Mouse (Mus musculus): ENCODE measurements around the gene Hyal3. TPM values are rescaled to one million over a fixed set of nuclear protein-coding genes. Genes with fewer than 3 reads are reported as not detected.

The Hyal3 gene
- polyA plus RNA-seq, 1 experiment from 2014 or later: 0.54 TPM

DNA sequence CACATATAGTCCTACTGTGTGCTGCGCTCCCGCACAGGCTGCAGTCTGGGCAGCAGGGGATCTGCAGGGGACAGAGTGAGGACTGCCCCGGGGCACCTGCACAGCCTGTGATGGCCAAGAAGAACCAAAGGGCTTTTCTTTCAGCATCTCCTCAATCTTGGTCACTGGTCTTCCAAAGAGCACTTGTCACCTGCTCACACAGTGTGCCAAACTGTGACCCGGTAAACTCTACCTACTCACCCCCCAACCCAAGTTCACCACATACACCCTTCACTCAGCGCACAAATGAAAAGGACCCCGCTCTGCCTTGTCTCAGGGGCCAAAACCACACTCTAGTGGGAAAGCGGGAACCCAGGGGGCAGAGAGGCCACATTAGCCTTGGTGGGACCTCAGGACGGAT lies 51.2 kb downstream of the Hyal3 start:
- Histone ChIP-seq H3K4me3 (ENCODE audit: low read length) (peak overlapping the region; percentile 82), H3K9ac (ENCODE audit: low read length) (peak overlapping the region; percentile 93), H3K36me3 (ENCODE audit: control insufficient read depth, insufficient read depth) (peaks cover 2% of the 10 kb centered on the region; the same call in 1 of the 2 replicates), H3K4me2 (ENCODE audit: low read depth, low read length) (peak overlapping the region; percentile 96), H3K9me3 (replicated peaks; ENCODE audit: control insufficient read depth, low read length) (no peaks in the 10 kb centered on the region), H3K4me1 (ENCODE audit: control insufficient read depth, insufficient read depth, low read length) (peaks cover 66% of the 10 kb centered on the region), H3K27me3 (ENCODE audit: control insufficient read depth, insufficient read depth, low read length) (no peaks in the 10 kb centered on the region), H3K27ac (ENCODE audit: low read length) (peak overlapping the region; percentile 95)
- 87% methylated on average over 8 of the region's 8 CpGs for WGBS
- ATAC-seq (replicated peaks; ENCODE audit: extremely low read depth, insufficient read depth, low FRiP score): no peak

DNA sequence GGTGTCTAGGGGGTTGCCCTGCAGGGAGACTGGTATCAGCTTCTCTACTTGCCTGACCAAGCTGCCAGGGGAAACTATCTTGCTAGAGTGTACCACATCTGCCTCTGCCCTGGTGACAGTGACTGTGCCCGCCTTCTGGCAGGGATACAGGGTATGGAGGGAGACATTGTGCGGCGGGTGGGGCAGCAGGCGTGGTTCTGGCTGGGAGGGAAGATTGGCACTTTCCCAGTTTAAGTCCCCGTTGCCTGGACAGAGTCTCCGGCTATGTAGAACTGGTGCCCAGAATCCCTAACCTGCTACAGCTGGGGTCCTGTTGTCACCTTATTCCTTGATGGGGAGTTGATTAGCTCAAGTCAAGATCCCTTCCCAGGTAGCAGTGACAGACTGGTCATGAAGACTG lies 51.9 kb downstream of the Hyal3 start:
- H3K27me3 ChIP-seq (ENCODE audit: control insufficient read depth, insufficient read depth, low read length): no peaks in the 10 kb centered on the region
- WGBS: 44% methylated on average over 6 of the region's 6 CpGs
- H3K4me3 ChIP-seq (ENCODE audit: low read length): peak overlapping the region; percentile 82
- H3K9ac ChIP-seq (ENCODE audit: low read length): peak overlapping the region; percentile 93
- H3K36me3 ChIP-seq (ENCODE audit: control insufficient read depth, insufficient read depth): peaks cover 2% of the 10 kb centered on the region; the same call in 1 of the 2 replicates
- H3K4me1 ChIP-seq (ENCODE audit: control insufficient read depth, insufficient read depth, low read length): peaks cover 60% of the 10 kb centered on the region
- no peak for ATAC-seq (replicated peaks; ENCODE audit: extremely low read depth, insufficient read depth, low FRiP score)
- H3K4me2 ChIP-seq (ENCODE audit: low read depth, low read length): peak overlapping the region; percentile 96
- H3K27ac ChIP-seq (ENCODE audit: low read length): peak overlapping the region; percentile 95
- no peaks in the 10 kb centered on the region for H3K9me3 ChIP-seq (replicated peaks; ENCODE audit: control insufficient read depth, low read length)

- H3K27me3 ChIP-seq (ENCODE audit: control insufficient read depth, insufficient read depth, low read length): no peaks in the 10 kb centered on the region
- H3K27ac ChIP-seq (ENCODE audit: low read length): peak overlapping the region; percentile 95
- peak overlapping the region; percentile 82 for H3K4me3 ChIP-seq (ENCODE audit: low read length)
- H3K9me3 ChIP-seq (replicated peaks; ENCODE audit: control insufficient read depth, low read length): no peaks in the 10 kb centered on the region
- WGBS: under 1% methylated on average over 31 of the region's 33 CpGs
- H3K4me1 ChIP-seq (ENCODE audit: control insufficient read depth, insufficient read depth, low read length): peaks cover 53% of the 10 kb centered on the region
- ATAC-seq (replicated peaks; ENCODE audit: extremely low read depth, insufficient read depth, low FRiP score): peak; percentile 28
- peak overlapping the region; percentile 93 for H3K9ac ChIP-seq (ENCODE audit: low read length)
- H3K4me2 ChIP-seq (ENCODE audit: low read depth, low read length): peak overlapping the region; percentile 96
- peaks cover 2% of the 10 kb centered on the region; the same call in 1 of the 2 replicates for H3K36me3 ChIP-seq (ENCODE audit: control insufficient read depth, insufficient read depth)
Observed at GRCm38 (mm10) chr9:107633091-107633660, 52.6 kb downstream of the Hyal3 start.

- Histone ChIP-seq H3K27me3 (ENCODE audit: control insufficient read depth, insufficient read depth, low read length) (no peaks in the 10 kb centered on the region), H3K36me3 (ENCODE audit: control insufficient read depth, insufficient read depth) (peaks cover 2% of the 10 kb centered on the region; the same call in 1 of the 2 replicates), H3K27ac (ENCODE audit: low read length) (peak overlapping the region; percentile 95), H3K4me1 (ENCODE audit: control insufficient read depth, insufficient read depth, low read length) (peaks cover 46% of the 10 kb centered on the region), H3K4me3 (ENCODE audit: low read length) (peak overlapping the region; percentile 82), H3K9ac (ENCODE audit: low read length) (peak overlapping the region; percentile 93), H3K4me2 (ENCODE audit: low read depth, low read length) (peak overlapping the region; percentile 96), H3K9me3 (replicated peaks; ENCODE audit: control insufficient read depth, low read length) (no peaks in the 10 kb centered on the region)
- 2% methylated on average over 15 of the region's 15 CpGs for WGBS
- no peak for ATAC-seq (replicated peaks; ENCODE audit: extremely low read depth, insufficient read depth, low FRiP score)
Observed at GRCm38 (mm10) chr9:107633661-107634405, 53.2 kb downstream of the Hyal3 start.

DNA sequence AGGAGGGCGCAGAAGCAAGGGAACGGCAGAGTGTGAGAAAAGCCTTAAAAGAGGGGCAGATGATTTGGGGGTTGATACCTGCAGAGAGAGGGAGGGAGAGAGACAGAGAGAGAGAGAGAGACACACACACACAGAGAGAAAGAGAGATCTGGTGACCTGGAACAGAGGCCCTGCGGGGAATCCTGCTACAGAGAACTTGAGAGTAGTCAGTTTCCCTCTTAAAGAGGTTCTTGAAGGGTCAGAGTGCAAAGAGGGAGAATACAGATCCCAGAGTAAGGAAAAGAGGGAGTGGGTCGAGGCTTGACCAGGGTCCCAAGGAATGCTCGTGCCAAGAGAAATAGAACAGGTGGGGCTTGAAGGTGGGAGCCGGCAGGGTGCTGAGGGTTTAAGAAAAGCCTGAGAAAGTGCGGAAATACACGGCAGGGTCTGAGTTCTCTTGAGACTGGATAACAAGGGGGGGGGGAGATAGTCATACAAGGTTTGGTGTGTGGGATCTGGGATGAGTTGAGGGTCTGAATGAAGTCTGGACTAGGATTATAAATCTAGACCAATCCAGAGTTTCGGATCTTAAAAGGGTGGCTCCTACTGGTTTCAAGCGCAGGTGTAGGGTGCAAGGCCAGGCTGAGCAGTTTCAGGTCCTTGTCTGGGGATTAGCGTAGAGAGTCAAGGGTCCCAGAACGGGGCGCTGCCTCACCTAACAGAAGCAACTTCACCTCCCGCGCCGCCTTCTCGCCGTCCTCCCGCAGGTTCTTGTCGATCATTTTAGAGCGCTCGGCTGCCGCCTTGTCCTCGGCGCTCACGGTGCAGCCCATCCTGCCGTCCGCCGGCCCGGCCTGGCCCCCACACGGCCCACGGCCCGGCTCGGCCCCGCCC lies 54.0 kb downstream of the Hyal3 start:
- Histone ChIP-seq H3K27ac (ENCODE audit: low read length) (peak overlapping the region; percentile 95), H3K9me3 (replicated peaks; ENCODE audit: control insufficient read depth, low read length) (no peaks in the 10 kb centered on the region), H3K36me3 (ENCODE audit: control insufficient read depth, insufficient read depth) (0 out of 2 replicates have a peak, but pooled peaks cover 2% of the 10 kb centered on the region), H3K4me1 (ENCODE audit: control insufficient read depth, insufficient read depth, low read length) (peaks cover 38% of the 10 kb centered on the region), H3K4me2 (ENCODE audit: low read depth, low read length) (peak overlapping the region; percentile 96), H3K9ac (ENCODE audit: low read length) (peak overlapping the region; percentile 93), H3K4me3 (ENCODE audit: low read length) (peak overlapping the region; percentile 82), H3K27me3 (ENCODE audit: control insufficient read depth, insufficient read depth, low read length) (no peaks in the 10 kb centered on the region)
- ATAC-seq (replicated peaks; ENCODE audit: extremely low read depth, insufficient read depth, low FRiP score): no peak
- WGBS: 1% methylated on average over 35 of the region's 35 CpGs

DNA sequence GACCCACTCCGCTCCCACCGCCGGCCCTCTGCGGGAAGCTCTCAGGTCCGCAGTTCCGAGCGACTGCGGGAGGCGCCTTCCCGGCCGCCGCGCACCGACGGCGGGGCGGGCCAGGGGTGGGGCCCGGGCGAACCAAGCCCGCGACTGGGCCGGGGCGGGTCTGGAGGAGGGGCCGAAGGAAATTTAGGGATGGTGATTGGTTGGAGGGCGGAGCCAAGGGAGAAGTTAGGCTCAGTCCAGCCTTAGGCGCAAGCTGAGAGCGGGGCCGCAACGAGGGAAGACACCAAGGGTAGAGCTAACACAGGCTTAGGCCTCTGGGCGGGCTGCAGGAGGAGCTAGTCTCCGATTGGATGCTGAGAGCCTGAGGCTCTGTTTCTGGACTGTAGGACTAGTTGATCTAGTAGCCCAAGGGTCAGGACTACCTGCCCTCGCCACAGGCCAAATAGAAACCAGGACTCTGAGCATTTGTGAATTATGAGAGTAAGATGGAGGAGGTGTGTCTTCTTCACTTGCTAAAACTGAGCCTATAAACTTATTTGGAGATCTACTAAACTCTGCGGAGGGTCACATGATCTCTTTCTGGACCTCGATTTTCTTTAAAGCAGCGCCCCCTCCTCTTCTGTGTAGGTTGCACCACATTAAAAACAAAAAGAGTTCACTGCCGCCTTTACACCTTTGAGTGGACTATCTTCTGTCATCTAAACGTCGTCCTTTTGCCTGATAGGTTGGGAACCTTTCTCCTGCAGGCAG lies 54.8 kb downstream of the Hyal3 start, which contains the start of gene Gnai2:
TSS of gene Gnai2 (minus strand) at position 89 of the 750 bp plus-strand sequence.
- peak within 1 kb of the TSS; percentile 96 for H3K4me2 ChIP-seq (ENCODE audit: low read depth, low read length)
- H3K9ac ChIP-seq (ENCODE audit: low read length): peak within 1 kb of the TSS; percentile 93
- no peaks in the 10 kb centered on the region for H3K9me3 ChIP-seq (replicated peaks; ENCODE audit: control insufficient read depth, low read length)
- H3K27me3 ChIP-seq (ENCODE audit: control insufficient read depth, insufficient read depth, low read length): no peaks in the 10 kb centered on the region
- peak within 1 kb of the TSS; percentile 82 for H3K4me3 ChIP-seq (ENCODE audit: low read length)
- H3K4me1 ChIP-seq (ENCODE audit: control insufficient read depth, insufficient read depth, low read length): peaks cover 30% of the 10 kb centered on the region
- H3K36me3 ChIP-seq (ENCODE audit: control insufficient read depth, insufficient read depth): 0 out of 2 replicates have a peak, but pooled peaks cover 2% of the 10 kb centered on the region
- peak; percentile 92 for ATAC-seq (replicated peaks; ENCODE audit: extremely low read depth, insufficient read depth, low FRiP score)
- WGBS: 4% methylated on average over 38 of the region's 38 CpGs
- peak within 1 kb of the TSS; percentile 95 for H3K27ac ChIP-seq (ENCODE audit: low read length)

Other genes with a start within 250 kb of the Hyal3 start
- gene Hemk1, start 242.5 kb upstream of the Hyal3 start, polyA plus RNA-seq (2015; fragmentation: Nextera tagmentation; extraction: Ambion mirVana): 10.2 and 14.4 TPM in 2 replicates
- 1.2 and 1.5 TPM in 2 replicates for gene 6430571L13Rik, start 240.2 kb upstream of the Hyal3 start, polyA plus RNA-seq (2015; fragmentation: Nextera tagmentation; extraction: Ambion mirVana)
- gene Cacna2d2, start 181.2 kb upstream of the Hyal3 start, polyA plus RNA-seq (2015; fragmentation: Nextera tagmentation; extraction: Ambion mirVana): 2.2 and 2.6 TPM in 2 replicates
- gene Tmem115, start 46.9 kb upstream of the Hyal3 start, polyA plus RNA-seq (2015; fragmentation: Nextera tagmentation; extraction: Ambion mirVana): 31.3 and 32.9 TPM in 2 replicates
- 17.7 and 18.5 TPM in 2 replicates for gene Cyb561d2, start 38.6 kb upstream of the Hyal3 start, polyA plus RNA-seq (2015; fragmentation: Nextera tagmentation; extraction: Ambion mirVana)
- 32.4 and 33.3 TPM in 2 replicates for gene Nprl2, start 38.6 kb upstream of the Hyal3 start, polyA plus RNA-seq (2015; fragmentation: Nextera tagmentation; extraction: Ambion mirVana)
- gene Zmynd10, start 33.5 kb upstream of the Hyal3 start, polyA plus RNA-seq (2015; fragmentation: Nextera tagmentation; extraction: Ambion mirVana): 1.7 and 2.5 TPM in 2 replicates
- 54.0 and 55.3 TPM in 2 replicates for gene Rassf1, start 29.3 kb upstream of the Hyal3 start, polyA plus RNA-seq (2015; fragmentation: Nextera tagmentation; extraction: Ambion mirVana)
- 44.3 and 44.7 TPM in 2 replicates for gene Tusc2, start 17.6 kb upstream of the Hyal3 start, polyA plus RNA-seq (2015; fragmentation: Nextera tagmentation; extraction: Ambion mirVana)
- gene Hyal2, start 12.9 kb upstream of the Hyal3 start, polyA plus RNA-seq (2015; fragmentation: Nextera tagmentation; extraction: Ambion mirVana): 87.4 and 87.7 TPM in 2 replicates
- 7.5 and 8.4 TPM in 2 replicates for gene Hyal1, start 3.9 kb upstream of the Hyal3 start, polyA plus RNA-seq (2015; fragmentation: Nextera tagmentation; extraction: Ambion mirVana)
- gene Naa80, start 1.9 kb upstream of the Hyal3 start, polyA plus RNA-seq (2015; fragmentation: Nextera tagmentation; extraction: Ambion mirVana): 15.1 and 19.2 TPM in 2 replicates
- gene Ifrd2, start 6.8 kb downstream of the Hyal3 start, polyA plus RNA-seq (2015; fragmentation: Nextera tagmentation; extraction: Ambion mirVana): 45.7 and 46.5 TPM in 2 replicates
- 11.0 and 12.0 TPM in 2 replicates for gene Sema3b, start 28.4 kb downstream of the Hyal3 start, polyA plus RNA-seq (2015; fragmentation: Nextera tagmentation; extraction: Ambion mirVana)
- gene Gnai2, start 54.5 kb downstream of the Hyal3 start, polyA plus RNA-seq (2015; fragmentation: Nextera tagmentation; extraction: Ambion mirVana): 419 and 458 TPM in 2 replicates
- 3.3 and 3.9 TPM in 2 replicates for gene Slc38a3, start 88.7 kb downstream of the Hyal3 start, polyA plus RNA-seq (2015; fragmentation: Nextera tagmentation; extraction: Ambion mirVana)
- 0.39 TPM in 2 replicates for gene Gnat1, start 98.9 kb downstream of the Hyal3 start, polyA plus RNA-seq (2015; fragmentation: Nextera tagmentation; extraction: Ambion mirVana)
- gene Sema3f, start 129.7 kb downstream of the Hyal3 start, polyA plus RNA-seq (2015; fragmentation: Nextera tagmentation; extraction: Ambion mirVana): 3.9 and 4.7 TPM in 2 replicates
- gene Rbm5, start 190.2 kb downstream of the Hyal3 start, polyA plus RNA-seq (2015; fragmentation: Nextera tagmentation; extraction: Ambion mirVana): 137 and 146 TPM in 2 replicates

Data from heart, embryonic 16.5 days (tissue).